Mouse (Mus musculus) v-Abl transformed pro-B cells (cell line): ENCODE results near the gene Olfr1181.
"Not testable (repeated sequence)": the region's sequence is repeated elsewhere in the genome, so short reads cannot be mapped to it uniquely, and the experiment has no call there.

Source experiments
- in situ Hi-C, 2 experiments: fragments of 400-800 bp; cut with MboI; formaldehyde crosslinking; loops; one replicate each; pipeline ENCODE4 v1.15.1; 2025; ENCODE audit not compliant: unreplicated experiment in 2 of 2

Olfr1181 gene

DNA sequence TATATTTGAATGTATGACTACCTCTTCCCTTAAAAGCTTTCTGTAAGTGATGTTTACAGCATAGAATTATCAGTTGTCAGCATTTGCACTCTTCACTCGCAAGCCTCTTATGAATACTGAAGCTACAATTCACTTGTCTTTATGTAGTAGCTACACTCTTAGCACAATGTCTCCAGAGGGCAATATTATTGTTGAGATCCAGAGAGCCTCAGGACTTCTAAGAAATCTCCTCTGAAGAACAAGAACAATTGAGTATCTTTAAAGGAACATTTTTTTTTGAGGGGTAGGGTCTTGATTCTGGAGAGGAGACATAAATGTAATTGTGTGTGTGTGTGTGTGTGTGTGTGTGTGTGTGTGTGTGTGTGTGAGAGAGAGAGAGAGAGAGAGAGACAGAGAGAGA, at the start of gene Olfr1181:
Gene Olfr1181, minus strand, starts transcription at position 101 of the 400 bp plus-strand sequence.
- in situ Hi-C loops: no loop called here

DNA sequence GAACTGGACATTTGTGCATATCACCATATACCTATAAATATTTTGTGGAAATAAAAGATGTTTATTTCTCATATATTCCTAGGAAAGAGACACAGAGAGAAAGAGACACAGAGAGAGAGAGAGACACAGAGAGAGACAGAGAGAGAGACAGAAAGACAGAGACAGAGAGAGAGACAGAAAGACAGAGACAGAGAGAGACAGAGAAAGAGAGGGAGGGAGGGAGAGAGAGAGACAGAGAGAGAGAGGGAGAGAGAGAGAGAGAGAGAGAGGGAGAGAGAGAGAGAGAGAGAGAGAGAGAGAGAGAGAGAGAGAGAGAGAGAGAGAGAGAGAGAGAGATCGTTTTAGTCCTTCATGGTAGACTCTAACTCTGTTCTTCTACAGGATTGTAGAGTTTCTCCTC, 28.6 kb upstream of the Olfr1181 start, which contains the start of gene Olfr1183:
Gene Olfr1183, plus strand, starts transcription at position 301 of the 400 bp plus-strand sequence.
- in situ Hi-C loops: not testable (repeated sequence)

DNA sequence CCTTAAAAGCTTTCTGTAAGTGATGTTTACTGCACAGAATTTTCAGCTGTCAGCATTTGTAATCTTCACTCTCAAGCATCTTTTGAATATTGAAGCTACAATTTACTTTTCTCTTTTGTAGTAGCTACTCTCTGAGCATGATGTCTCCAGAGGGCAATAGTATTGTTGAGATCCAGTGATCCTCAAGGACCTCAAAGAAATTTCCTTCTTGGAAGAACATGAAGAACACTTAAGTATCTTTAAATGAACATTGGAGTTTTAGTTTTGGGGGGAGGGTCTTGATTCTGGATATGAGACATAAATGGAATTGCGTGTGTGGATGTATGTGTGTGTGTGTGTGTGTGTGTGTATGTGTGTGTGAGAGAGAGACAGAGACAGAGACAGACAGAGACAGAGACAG, 23.1 kb upstream of the Olfr1181 start, which contains the start of gene Gm13757:
Gene Gm13757, minus strand, starts transcription at position 101 of the 400 bp plus-strand sequence.
- in situ Hi-C loops: no loop called here

DNA sequence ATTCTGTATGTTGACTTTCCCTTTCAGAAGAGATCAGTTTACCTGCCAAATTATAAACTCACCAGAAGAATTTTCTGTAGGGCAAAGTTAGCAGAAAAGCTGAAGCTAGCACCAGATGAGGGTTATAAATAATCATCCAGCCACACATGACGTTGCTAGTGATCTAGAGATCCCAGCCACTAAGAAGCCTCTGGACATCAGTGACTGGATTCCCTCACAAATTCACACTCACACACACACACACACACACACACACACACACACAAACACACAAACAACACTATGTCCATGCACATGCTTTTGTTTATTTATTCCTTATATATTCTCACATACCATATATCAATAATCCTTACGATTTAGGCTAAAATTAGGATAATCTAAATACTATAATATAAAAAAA, 6.9 kb downstream of the Olfr1181 start, which contains the start of gene Olfr1180:
Gene Olfr1180, minus strand, starts transcription at position 101 of the 400 bp plus-strand sequence.
- in situ Hi-C loops: no loop called here

DNA sequence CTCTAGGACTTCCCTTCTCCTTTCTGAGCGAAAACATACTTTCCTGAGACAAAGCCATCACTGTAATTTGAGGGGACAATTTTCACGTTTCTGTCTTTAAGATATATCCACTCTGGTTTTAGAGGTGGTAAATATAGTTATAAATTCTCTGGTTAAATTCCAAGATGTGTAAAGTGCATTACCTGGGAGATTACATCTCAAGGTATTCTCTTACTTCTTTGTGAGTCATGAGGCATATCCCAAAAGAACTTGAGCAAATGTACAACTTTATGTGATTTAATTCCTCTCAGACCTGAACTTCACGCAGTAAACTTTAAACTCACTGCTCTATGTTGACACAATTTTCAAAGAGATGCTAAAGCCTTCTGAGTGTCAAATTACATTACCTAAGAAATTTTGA, 19.6 kb downstream of the Olfr1181 start, which contains the start of gene Olfr1179:
Gene Olfr1179, minus strand, starts transcription at position 101 of the 400 bp plus-strand sequence.
- in situ Hi-C loops: no loop called here

DNA sequence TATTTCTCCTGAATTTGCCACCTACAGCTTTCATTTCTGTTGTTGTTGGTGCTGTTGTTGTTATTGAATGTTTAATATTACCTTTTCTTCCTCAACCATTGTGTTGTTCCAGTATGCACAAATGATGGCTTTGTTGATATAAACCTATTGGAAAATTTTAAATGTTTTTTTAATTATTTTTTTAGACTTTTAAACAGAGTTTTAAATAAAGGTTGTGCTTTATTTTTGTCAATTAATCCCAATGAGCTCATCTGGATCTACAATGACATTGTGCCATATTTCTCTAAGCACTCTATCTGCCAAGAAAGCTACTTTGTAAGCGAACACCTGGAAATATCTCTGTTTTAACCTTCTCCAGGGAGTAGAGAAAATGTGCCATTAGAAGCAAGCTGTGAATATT, 39.2 kb downstream of the Olfr1181 start, which contains the start of gene Olfr1178:
Gene Olfr1178, plus strand, starts transcription at position 301 of the 400 bp plus-strand sequence.
- in situ Hi-C loops: no loop called here
